Mouse (Mus musculus): ENCODE results near the gene Gdf15.
A peak's percentile ranks its signal among the peaks of the same experiment; 100 is the strongest.
"Not testable (repeated sequence)": the region's sequence is repeated elsewhere in the genome, so short reads cannot be mapped to it uniquely, and the experiment has no call there.

Gdf15 gene

DNA sequence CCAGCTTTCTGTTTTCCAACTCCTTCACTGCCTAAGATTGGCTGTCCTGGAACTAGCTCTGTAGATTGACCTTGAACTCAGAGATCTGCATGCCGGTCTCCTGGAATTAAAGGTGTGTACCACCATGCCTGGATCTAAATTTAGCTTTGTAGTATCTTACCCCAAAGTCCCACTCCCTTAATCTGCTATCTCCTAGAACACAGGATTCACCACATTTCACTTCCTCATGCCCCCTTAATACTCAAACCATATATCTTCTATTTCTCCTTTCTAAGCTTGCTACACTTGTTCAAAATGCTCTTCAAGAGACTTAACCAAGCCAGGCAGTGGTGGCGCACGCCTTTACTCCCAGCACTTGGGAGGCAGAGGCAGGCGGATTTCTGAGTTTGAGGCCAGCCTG is 44.3 kb downstream of the Gdf15 start:
- not testable (repeated sequence) for DNase-seq (ENCODE audit: low read depth, low spot score)

- DNase-seq (ENCODE audit: low read depth, low spot score): peak; percentile 79
These were observed 47.0 kb downstream of the Gdf15 start for GRCm38 (mm10) chr8:70585258-70585652.

DNA sequence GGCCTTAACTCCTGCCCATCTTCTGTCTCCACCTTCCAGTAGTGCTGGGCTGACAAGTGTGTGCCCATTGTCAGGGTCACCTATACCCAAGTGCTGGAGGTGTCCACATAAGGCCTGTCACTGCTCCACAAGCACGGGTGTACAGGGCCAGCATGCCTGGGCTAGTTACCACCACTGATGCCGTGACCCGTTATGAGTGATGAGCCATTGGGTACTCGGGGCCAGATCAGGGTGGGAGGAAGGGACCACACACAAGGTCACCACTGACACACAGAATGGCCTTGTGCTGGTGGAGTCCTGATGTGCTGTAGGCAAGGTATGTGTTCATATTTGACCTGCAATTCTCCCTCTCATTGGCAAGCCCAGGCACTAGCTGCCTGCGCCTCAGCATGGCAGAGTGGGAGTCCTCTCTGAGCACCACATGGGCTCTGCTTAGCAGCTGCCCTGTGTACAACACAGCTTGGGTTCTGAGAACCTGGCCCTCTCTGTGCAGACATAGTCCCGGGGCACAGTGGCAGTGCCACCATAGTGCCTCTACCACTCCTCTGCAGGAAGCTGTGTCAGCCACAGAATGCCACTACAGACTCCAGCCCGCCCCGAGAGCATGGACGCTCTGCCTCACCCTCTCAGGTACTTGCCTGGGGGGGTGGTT is 47.5 kb downstream of the Gdf15 start:
- no peak for DNase-seq (ENCODE audit: low read depth, low spot score)

GRCm38 (mm10) chr8:70583476-70584387 is 48.5 kb downstream of the Gdf15 start:
- no peak for DNase-seq (ENCODE audit: low read depth, low spot score)

All from 3T3-L1 (cell line).